Mouse (Mus musculus) kidney, adult 8-10 months (tissue): Measurements from ENCODE around the gene Mss51.

Experiments
- DNase-seq, 2 experiments: peaks; one replicate each; pipeline ENCODE4 v3.0.0; 2022

Mss51 gene

GRCm38 (mm10) chr14:20496603-20497002, at the start of gene Mss51:
Mss51 (minus strand) TSS chr14:20496901.
- no peak for DNase-seq

GRCm38 (mm10) chr14:20546415-20546814, 49.7 kb upstream of the Mss51 start, which contains the start of gene Ppp3cb:
Ppp3cb (minus strand) TSS chr14:20546573.
- DNase-seq: peak; percentile 74 to 81

- peak; percentile 91 for DNase-seq
Observed at GRCm38 (mm10) chr14:20545529-20546331, 49.0 kb upstream of the Mss51 start.

GRCm38 (mm10) chr14:20544467-20545411, 48.0 kb upstream of the Mss51 start:
- DNase-seq: no peak

- no peak for DNase-seq
Observed at GRCm38 (mm10) chr14:20529643-20530042, 32.9 kb upstream of the Mss51 start.

GRCm38 (mm10) chr14:20520179-20520578, 23.5 kb upstream of the Mss51 start:
- no peak for DNase-seq

GRCm38 (mm10) chr14:20508424-20508823, 11.7 kb upstream of the Mss51 start:
- DNase-seq: no peak

GRCm38 (mm10) chr14:20502966-20503365, 6.3 kb upstream of the Mss51 start:
- no peak for DNase-seq

- DNase-seq: no peak
Observed at GRCm38 (mm10) chr14:20499982-20500381, 3.3 kb upstream of the Mss51 start.

GRCm38 (mm10) chr14:20486031-20486430, 10.7 kb downstream of the Mss51 start:
- no peak for DNase-seq

- no peak for DNase-seq
Observed at GRCm38 (mm10) chr14:20482051-20482751, 14.5 kb downstream of the Mss51 start.

GRCm38 (mm10) chr14:20481211-20481610, 15.5 kb downstream of the Mss51 start:
- peak in 1 of 2 experiments; percentile 13 for DNase-seq

- no peak for DNase-seq
Observed at GRCm38 (mm10) chr14:20480195-20480579, 16.5 kb downstream of the Mss51 start.

GRCm38 (mm10) chr14:20479291-20480194, 17.2 kb downstream of the Mss51 start, which contains the start of gene Anxa7:
Anxa7 (minus strand) TSS chr14:20480133.
- peak; percentile 90 to 93 for DNase-seq

GRCm38 (mm10) chr14:20478801-20479200, 17.9 kb downstream of the Mss51 start:
- DNase-seq: peak; percentile 46 to 56

GRCm38 (mm10) chr14:20478385-20478784, 18.3 kb downstream of the Mss51 start:
- DNase-seq: no peak

- DNase-seq: no peak
Observed at GRCm38 (mm10) chr14:20477261-20478025, 19.3 kb downstream of the Mss51 start.

- no peak for DNase-seq
Observed at GRCm38 (mm10) chr14:20460216-20460615, 36.5 kb downstream of the Mss51 start.

- no peak for DNase-seq
Observed at GRCm38 (mm10) chr14:20458378-20458777, 38.3 kb downstream of the Mss51 start.

- DNase-seq: no peak
Observed at GRCm38 (mm10) chr14:20452929-20453328, 43.8 kb downstream of the Mss51 start.
